Mouse (Mus musculus) E14TG2a.4 (cell line): ENCODE data around the gene Muc15.

Experiments used
- H3K27me3 ChIP-seq: 2 replicates; pipeline ENCODE4 v1.6.1; 2014; ENCODE audit warnings: low read length, control low read depth; ENCODE audit not compliant: insufficient read depth
- H3K36me3 ChIP-seq: 2 replicates; pipeline ENCODE4 v1.6.1; 2014; ENCODE audit warnings: low read length, control low read depth; ENCODE audit not compliant: insufficient read depth
- H3K4me1 ChIP-seq: replicated peaks from 2 replicates; pipeline ENCODE4 v1.6.1; 2014; ENCODE audit warnings: low read depth, low read length, control low read depth
- H3K4me3 ChIP-seq: replicated peaks from 2 replicates; pipeline ENCODE4 v1.5.1; 2014; ENCODE audit warnings: mild to moderate bottlenecking, low read length
- H3K9me3 ChIP-seq: 2 replicates; pipeline ENCODE4 v1.6.1; 2014; ENCODE audit warnings: low read length, control low read depth
- CTCF ChIP-seq: conservative IDR thresholded peaks from 2 replicates; pipeline ENCODE4 v1.5.1; 2014; ENCODE audit warnings: low read length
- NANOG ChIP-seq: IDR thresholded peaks from 2 replicates; pipeline ENCODE4 v1.6.1; 2014; ENCODE audit warnings: borderline replicate concordance, low read length, mixed read lengths
- POU5F1 ChIP-seq: IDR thresholded peaks from 2 replicates; pipeline ENCODE4 v1.6.1; 2014; ENCODE audit warnings: low read length, borderline replicate concordance

Muc15 gene

DNA sequence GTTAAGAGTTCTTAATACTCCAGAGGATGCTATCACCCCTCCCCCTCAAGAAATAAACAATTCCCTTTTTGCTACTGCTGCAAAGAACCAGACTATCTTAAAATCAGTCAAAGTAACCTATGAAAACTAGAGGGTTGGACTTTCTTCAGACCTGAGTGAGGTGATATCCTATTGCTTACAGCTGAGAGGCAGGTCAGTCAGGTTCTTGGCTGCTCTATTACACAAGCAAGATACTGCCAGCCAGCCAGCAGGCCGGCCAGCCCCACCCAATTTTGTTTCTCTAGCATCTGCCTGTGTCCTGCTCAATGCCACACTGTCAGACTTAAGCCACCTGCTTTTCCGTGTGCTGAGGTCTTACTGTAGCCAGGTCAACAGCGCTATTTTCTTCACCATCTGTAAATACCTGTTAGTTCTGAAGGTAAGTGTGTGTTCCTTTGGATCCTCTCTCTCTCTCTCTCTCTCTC, at the start of gene Muc15:
Gene Muc15, plus strand, starts transcription at position 51 of the 464 bp plus-strand sequence.
- no peak for TF ChIP-seq CTCF
- no peak for TF ChIP-seq POU5F1
- no peak for TF ChIP-seq NANOG
- H3K4me3 ChIP-seq, result no peak within 1 kb of the TSS

DNA sequence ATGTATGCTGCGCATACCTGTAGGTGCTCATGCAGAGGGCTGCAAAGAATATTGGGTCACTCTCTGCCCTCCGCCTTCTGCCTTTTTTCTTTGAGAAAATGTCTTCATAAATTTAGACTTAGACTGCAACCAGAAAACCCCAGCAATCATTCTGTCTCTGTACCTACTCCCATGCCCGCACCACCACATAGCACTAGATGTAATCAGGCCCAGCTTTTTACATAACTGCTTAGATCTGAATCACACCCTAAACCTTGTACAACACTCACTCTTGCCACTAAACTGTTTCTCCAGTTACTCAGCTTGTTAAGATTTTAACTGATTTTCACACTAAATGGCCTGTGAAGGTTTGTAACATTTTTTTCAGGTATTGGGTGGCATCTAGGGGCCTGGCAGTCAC, 11.7 kb upstream of the Muc15 start:
- Histone ChIP-seq H3K4me3 (no peak overlapping the region), H3K36me3 (no peaks in the 10 kb centered on the region), H3K27me3 (no peaks in the 10 kb centered on the region), H3K4me1 (no peaks in the 10 kb centered on the region), H3K9me3 (no peaks in the 10 kb centered on the region)
- no peak for TF ChIP-seq CTCF
- TF ChIP-seq POU5F1, result no peak
- no peak for TF ChIP-seq NANOG

More for the DNA sequence above, at the start of gene Muc15:
- H3K4me1 ChIP-seq, result no peaks in the 10 kb centered on the region
- no peaks in the 10 kb centered on the region for H3K27me3 ChIP-seq
- H3K36me3 ChIP-seq, result no peaks in the 10 kb centered on the region
- no peaks in the 10 kb centered on the region for H3K9me3 ChIP-seq

- H3K36me3 ChIP-seq, result no peaks in the 10 kb centered on the region
- TF ChIP-seq CTCF, result no peak
- TF ChIP-seq NANOG, result no peak
- TF ChIP-seq POU5F1, result no peak
These were observed 11.0 kb upstream of the Muc15 start for GRCm38 (mm10) chr2:110710055-110710720.

DNA sequence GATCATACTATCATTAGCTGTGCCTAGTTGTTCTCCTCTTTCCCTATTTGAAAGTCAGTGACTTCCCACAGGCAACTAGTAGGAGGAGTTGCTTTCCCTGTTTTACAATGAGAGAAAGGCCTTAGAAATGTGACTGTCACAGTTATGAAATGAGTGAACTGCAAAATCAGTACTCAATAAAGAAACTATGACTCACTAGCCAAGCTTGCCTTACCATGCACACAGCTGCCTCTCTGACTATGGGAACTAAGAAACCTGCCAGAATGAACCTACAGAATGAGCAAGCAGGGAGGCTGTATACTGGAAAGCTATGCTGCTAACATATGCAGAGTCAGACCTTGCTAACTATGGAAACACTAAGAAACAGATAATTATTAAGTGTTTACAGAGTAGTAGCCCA, 2.1 kb upstream of the Muc15 start:
- H3K36me3 ChIP-seq, result no peaks in the 10 kb centered on the region
- TF ChIP-seq NANOG (no peak), CTCF (no peak), POU5F1 (no peak)
- H3K4me3 ChIP-seq, result no peak overlapping the region
- no peaks in the 10 kb centered on the region for H3K9me3 ChIP-seq
- no peaks in the 10 kb centered on the region for H3K4me1 ChIP-seq
- no peaks in the 10 kb centered on the region for H3K27me3 ChIP-seq

More at GRCm38 (mm10) chr2:110710055-110710720, 11.0 kb upstream of the Muc15 start:
- Histone ChIP-seq H3K27me3 (no peaks in the 10 kb centered on the region), H3K9me3 (no peaks in the 10 kb centered on the region), H3K4me3 (no peak overlapping the region), H3K4me1 (no peaks in the 10 kb centered on the region)

GRCm38 (mm10) chr2:110722208-110722607, 1.1 kb downstream of the Muc15 start:
- H3K4me3 ChIP-seq, result no peak overlapping the region
- H3K36me3 ChIP-seq, result no peaks in the 10 kb centered on the region
- H3K9me3 ChIP-seq, result no peaks in the 10 kb centered on the region
- TF ChIP-seq NANOG (no peak), POU5F1 (no peak), CTCF (no peak)
- no peaks in the 10 kb centered on the region for H3K4me1 ChIP-seq
- H3K27me3 ChIP-seq, result no peaks in the 10 kb centered on the region

- TF ChIP-seq POU5F1, result no peak
- TF ChIP-seq NANOG, result no peak
- no peak for TF ChIP-seq CTCF
- H3K27me3 ChIP-seq, result no peaks in the 10 kb centered on the region
- H3K4me1 ChIP-seq, result no peaks in the 10 kb centered on the region
- H3K36me3 ChIP-seq, result no peaks in the 10 kb centered on the region
- no peak overlapping the region for H3K4me3 ChIP-seq
- no peaks in the 10 kb centered on the region for H3K9me3 ChIP-seq
These were observed 5.0 kb downstream of the Muc15 start for GRCm38 (mm10) chr2:110726106-110726505.

DNA sequence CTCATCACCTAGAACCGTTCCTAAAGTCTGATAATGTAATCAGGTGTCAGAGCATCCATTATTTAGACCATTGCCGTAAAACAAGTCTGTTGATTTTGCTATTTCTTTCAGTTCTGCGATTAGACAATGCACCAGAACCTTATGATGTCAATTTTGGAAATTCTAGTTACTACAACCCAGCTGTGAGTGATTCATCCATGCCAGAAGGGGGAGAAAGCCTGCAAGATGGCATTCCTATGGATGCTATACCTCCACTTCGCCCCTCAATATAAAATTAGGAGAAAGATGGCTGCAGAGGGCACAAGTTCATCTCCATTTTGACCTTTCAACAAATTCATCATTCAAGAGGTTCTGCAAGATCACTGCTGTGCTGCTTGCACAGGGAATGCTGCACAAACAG, 16.1 kb downstream of the Muc15 start:
- TF ChIP-seq NANOG (no peak), POU5F1 (no peak), CTCF (no peak)
- Histone ChIP-seq H3K4me1 (no peaks in the 10 kb centered on the region), H3K36me3 (no peaks in the 10 kb centered on the region), H3K27me3 (no peaks in the 10 kb centered on the region), H3K9me3 (no peaks in the 10 kb centered on the region), H3K4me3 (no peak overlapping the region)

DNA sequence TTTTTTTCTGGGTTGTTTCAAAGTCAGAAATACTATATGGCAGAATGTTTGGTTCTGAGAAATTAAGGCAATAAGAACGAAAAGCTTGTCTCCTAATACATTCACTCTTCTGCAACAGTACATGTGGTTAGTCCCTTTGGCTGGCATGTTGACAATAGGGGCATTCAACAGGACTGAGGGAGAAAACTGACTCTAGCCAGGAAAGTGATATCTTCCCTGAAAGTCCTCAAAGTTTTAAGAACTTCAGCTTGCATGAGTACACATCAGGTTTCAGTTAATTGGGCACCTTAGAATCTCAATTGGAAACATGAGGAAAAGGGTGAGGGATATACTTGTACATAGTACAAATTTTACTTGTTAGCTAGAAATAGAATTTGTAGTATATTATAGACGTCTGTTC, 16.8 kb downstream of the Muc15 start:
- Histone ChIP-seq H3K4me1 (no peaks in the 10 kb centered on the region), H3K4me3 (no peak overlapping the region), H3K27me3 (no peaks in the 10 kb centered on the region), H3K36me3 (no peaks in the 10 kb centered on the region), H3K9me3 (no peaks in the 10 kb centered on the region)
- TF ChIP-seq CTCF, result no peak
- TF ChIP-seq NANOG, result no peak
- TF ChIP-seq POU5F1, result no peak

- Histone ChIP-seq H3K27me3 (no peaks in the 10 kb centered on the region), H3K36me3 (no peaks in the 10 kb centered on the region), H3K4me3 (no peak overlapping the region), H3K4me1 (no peaks in the 10 kb centered on the region), H3K9me3 (no peaks in the 10 kb centered on the region)
- TF ChIP-seq CTCF (no peak), NANOG (no peak), POU5F1 (no peak)
These were observed 18.6 kb downstream of the Muc15 start for GRCm38 (mm10) chr2:110739781-110740180.
